Mouse (Mus musculus) v-Abl transformed pro-B cells (cell line): Measurements from ENCODE around the gene Gm20909.
"Not testable (repeated sequence)": the region's sequence is repeated elsewhere in the genome, so short reads cannot be mapped to it uniquely, and the experiment has no call there.

Experiments used
- in situ Hi-C, 2 experiments: fragments of 400-800 bp; cut with MboI; formaldehyde crosslinking; loops; one replicate each; pipeline ENCODE4 v1.15.1; 2025; ENCODE audit not compliant: unreplicated experiment in 2 of 2

Gm20909 gene

DNA sequence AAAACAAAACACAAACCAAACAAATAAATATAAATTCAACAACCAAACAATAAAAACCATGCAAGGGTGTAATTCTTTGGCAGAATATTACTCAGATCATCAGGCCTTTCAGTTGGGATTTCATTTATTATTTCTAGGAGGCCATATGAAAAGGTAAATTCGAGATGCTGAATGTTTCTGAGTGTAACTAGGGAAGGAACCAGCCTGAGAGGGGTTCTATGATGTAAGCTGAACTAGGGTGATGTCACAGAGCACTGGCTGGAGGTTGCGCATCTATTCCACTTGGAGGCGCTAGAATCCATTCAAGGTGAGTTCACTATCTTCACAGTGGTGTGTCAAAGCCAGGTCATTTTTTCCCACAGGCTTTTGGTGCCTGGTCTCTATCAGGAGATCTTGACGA lies at the start of gene Gm20909:
Gm20909 (plus strand) TSS at position 301 of the 400 bp plus-strand sequence.
- in situ Hi-C loops: not testable (repeated sequence)
